Mouse (Mus musculus) heart, adult 2 months (tissue): ENCODE measurements around the gene Nhsl2.

Experiments used
- CTCF ChIP-seq: fragments of 200-600 bp; IDR thresholded peaks from 2 replicates; pipeline ENCODE4 v1.8.1; 2022; ENCODE audit warnings: antibody characterized with exemption, mild to moderate bottlenecking, moderate library complexity
- EP300 ChIP-seq: fragments of 200-500 bp; IDR thresholded peaks from 2 replicates; pipeline ENCODE4 v1.6.1; 2011; ENCODE audit warnings: low read depth, low read length, control low read depth; ENCODE audit not compliant: insufficient read depth
- POLR2A ChIP-seq: fragments of 200-500 bp; IDR thresholded peaks from 2 replicates; pipeline ENCODE4 v1.6.1; 2011; ENCODE audit warnings: mild to moderate bottlenecking, low read depth, low read length, control low read depth; ENCODE audit not compliant: insufficient read depth

GRCm38 (mm10) chrX:101929131-101929530 lies 79.9 kb downstream of the Nhsl2 start:
- TF ChIP-seq CTCF (no peak), POLR2A (no peak), EP300 (no peak)
